Mouse (Mus musculus) myocyte (in vitro differentiated cells): ENCODE measurements around the gene Lamc1.

Experiments
- MAX ChIP-seq: IDR thresholded peaks from one replicate; pipeline ENCODE4 v1.6.1; 2011; ENCODE audit warnings: low read depth, mild to moderate bottlenecking, control low read depth
- MYOD1 ChIP-seq, 3 experiments: IDR thresholded peaks; one replicate each; pipeline ENCODE4 v1.6.1; 2011; ENCODE audit warnings: control low read depth in 2 of 3, low read depth in 2 of 3, mild to moderate bottlenecking in 2 of 3, moderate library complexity in 1 of 3; ENCODE audit not compliant: insufficient read length in 2 of 3, control insufficient read depth in 1 of 3
- POLR2A ChIP-seq: IDR thresholded peaks from one replicate; pipeline ENCODE4 v1.6.1; 2011; ENCODE audit warnings: low read depth, mild to moderate bottlenecking, control low read depth, moderate library complexity; ENCODE audit not compliant: insufficient read length
- POLR2AphosphoS2 ChIP-seq: IDR thresholded peaks from one replicate; pipeline ENCODE4 v1.6.1; 2011; ENCODE audit warnings: low read depth, control low read depth; ENCODE audit not compliant: insufficient read length
- SRF ChIP-seq: IDR thresholded peaks from one replicate; pipeline ENCODE4 v1.6.1; 2011; ENCODE audit warnings: low read depth; ENCODE audit not compliant: control insufficient read depth, insufficient read length
- USF1 ChIP-seq: IDR thresholded peaks from one replicate; pipeline ENCODE4 v1.6.1; 2011; ENCODE audit warnings: low read depth, mild to moderate bottlenecking, control low read depth, moderate library complexity

DNA sequence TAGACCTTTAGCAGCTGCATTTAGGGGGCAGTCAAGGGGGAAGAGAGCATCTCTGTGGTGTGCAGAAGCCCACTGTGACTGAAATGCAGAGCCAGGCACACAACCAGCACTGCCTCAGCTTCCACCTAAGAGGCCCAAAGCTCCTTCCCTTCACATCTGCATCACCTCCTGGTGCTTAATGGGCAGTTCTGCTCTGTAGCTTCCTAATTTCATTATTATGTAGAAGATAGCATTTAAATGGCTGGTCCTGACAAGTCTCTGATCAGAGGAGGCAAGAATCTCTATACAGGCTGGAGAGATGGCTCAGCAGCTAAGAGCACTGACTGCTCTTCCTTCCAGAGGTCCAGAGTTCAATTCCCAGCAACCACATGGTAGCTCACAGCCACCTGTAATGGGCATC lies 16.3 kb downstream of the Lamc1 start:
- TF ChIP-seq MAX (no peak), MYOD1 (IDR thresholded peaks at IDR 0.05; ENCODE audit: control insufficient read depth in 1 of 3, insufficient read length in 2 of 3, low read depth in 2 of 3) (no peak), POLR2A (no peak), SRF (no peak), USF1 (no peak), POLR2AphosphoS2 (no peak)
